Mouse (Mus musculus) bone marrow macrophage, adult 2 months (primary cell): ENCODE measurements around the gene Krt10.

Source experiments
- CTCF ChIP-seq: IDR thresholded peaks from 2 replicates; pipeline ENCODE4 v1.5.1; 2012; ENCODE audit warnings: low read depth, mild to moderate bottlenecking, low read length, moderate library complexity
- POLR2A ChIP-seq: IDR thresholded peaks from 2 replicates; pipeline ENCODE4 v1.6.1; 2012; ENCODE audit warnings: mild to moderate bottlenecking, low read depth, low read length, borderline replicate concordance

GRCm38 (mm10) chr11:99389264-99389663 lies at the start of gene Krt10:
- TF ChIP-seq CTCF (no peak), POLR2A (no peak)
